Mouse (Mus musculus) fat pad, adult 2 months (tissue): Measurements from ENCODE around the gene Knop1.

Experiments used
- DNase-seq: peaks from one replicate; pipeline ENCODE4 v3.0.0-alpha.2; 2011; ENCODE audit warnings: low read depth, low spot score; ENCODE audit errors: extremely low read depth

Knop1 gene

GRCm38 (mm10) chr7:118801791-118802190 lies 54.3 kb downstream of the Knop1 start:
- DNase-seq = no peak

GRCm38 (mm10) chr7:118800112-118800734 lies 55.8 kb downstream of the Knop1 start:
- no peak for DNase-seq

DNA sequence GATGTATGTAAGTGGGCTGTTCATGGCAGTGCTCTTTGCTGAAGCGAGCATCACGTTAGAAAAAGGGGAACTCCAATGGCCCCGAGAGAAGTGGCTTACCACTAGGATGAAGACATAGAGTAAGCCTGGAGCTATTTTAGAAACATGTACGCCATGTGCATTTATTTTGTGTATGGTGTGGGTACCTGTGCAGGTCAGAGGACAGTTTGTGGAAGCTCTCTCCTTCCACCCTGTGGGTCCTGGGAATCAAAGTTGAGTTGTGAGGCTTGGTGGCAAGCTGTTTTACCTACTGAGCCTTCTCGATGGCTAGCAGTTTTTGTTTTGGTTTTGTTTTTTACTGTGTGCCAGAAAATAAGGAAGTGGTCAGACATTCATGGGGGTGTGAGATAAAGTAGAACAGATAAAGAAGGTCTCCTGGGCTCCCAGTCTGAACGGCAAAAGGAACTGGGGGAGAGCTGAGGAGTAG lies 57.9 kb downstream of the Knop1 start:
- no peak for DNase-seq

GRCm38 (mm10) chr7:118797600-118797999 lies 58.5 kb downstream of the Knop1 start:
- DNase-seq = no peak

- DNase-seq = no peak
These were observed 59.2 kb downstream of the Knop1 start for GRCm38 (mm10) chr7:118796838-118797237.

- no peak for DNase-seq
These were observed 60.3 kb downstream of the Knop1 start for GRCm38 (mm10) chr7:118795779-118796178.

GRCm38 (mm10) chr7:118793899-118794298 lies 62.2 kb downstream of the Knop1 start:
- DNase-seq = no peak
